Mouse (Mus musculus): ENCODE data around the gene Plch1. TPM values are rescaled to one million over a fixed set of nuclear protein-coding genes. Genes with fewer than 3 reads are reported as not detected.
A peak's percentile ranks its signal among the peaks of the same experiment; 100 is the strongest.

The Plch1 gene
- polyA plus RNA-seq, 1 experiment from 2014 or later, result 4.4 TPM

DNA sequence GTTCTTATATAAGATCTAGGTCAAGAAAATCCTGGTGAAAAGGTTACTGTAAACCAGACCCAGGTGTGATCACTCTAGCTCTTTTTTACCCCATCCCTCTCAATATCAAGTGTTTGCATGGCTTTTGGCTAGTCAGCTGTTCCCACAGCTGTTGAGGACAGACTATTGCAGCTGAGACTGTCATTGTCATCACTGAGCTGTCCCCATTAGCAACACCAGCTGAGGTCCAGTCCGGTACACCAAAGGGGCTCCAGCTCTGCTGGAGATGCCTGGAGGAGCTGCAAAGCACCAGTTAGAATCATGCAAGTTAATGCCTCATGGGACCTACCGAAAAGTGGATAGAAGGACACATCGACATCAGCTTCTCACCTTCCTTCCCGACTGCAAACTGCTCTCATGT is 206.5 kb downstream of the Plch1 start:
- no peak overlapping the region for H3K4me3 ChIP-seq (ENCODE audit: low read length)
- WGBS, result 65% methylated on average over 4 of the region's 4 CpGs
- no peak overlapping the region for H3K4me2 ChIP-seq (ENCODE audit: low read length)
- no peaks in the 10 kb centered on the region for H3K36me3 ChIP-seq (ENCODE audit: control insufficient read depth, insufficient read depth, low read length)
- H3K4me1 ChIP-seq (ENCODE audit: control insufficient read depth, insufficient read depth, low read depth, low read length), result no peaks in the 10 kb centered on the region
- no peak overlapping the region for H3K9ac ChIP-seq (ENCODE audit: low read depth, low read length)
- H3K27me3 ChIP-seq (replicated peaks; ENCODE audit: control insufficient read depth, insufficient read depth, low read length), result no peaks in the 10 kb centered on the region
- H3K27ac ChIP-seq (ENCODE audit: low read depth, low read length), result no peak overlapping the region
- H3K9me3 ChIP-seq (ENCODE audit: control insufficient read depth, low read length), result no peaks in the 10 kb centered on the region
- ATAC-seq, result no peak; the same call in 1 of the 2 replicates

DNA sequence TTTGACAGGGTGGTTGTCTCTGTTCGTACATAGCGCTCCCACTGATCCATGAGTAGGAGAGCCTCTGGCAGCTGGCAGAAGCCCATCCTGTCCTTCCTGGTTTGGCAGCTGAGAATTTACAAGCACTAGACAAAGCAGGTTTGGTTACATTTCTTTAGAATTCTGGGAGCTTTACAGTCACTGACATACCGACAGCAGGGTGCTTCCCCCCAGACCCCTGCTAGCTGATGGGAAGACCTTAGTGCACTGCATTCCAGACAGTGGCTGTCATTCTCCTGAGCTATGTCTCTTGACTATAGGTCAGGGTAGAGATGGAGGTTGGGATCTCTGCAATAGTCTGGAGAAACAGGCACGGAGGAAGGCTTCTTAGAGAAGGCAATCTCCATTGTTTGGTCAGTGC is 230.5 kb downstream of the Plch1 start:
- no peak overlapping the region for H3K4me3 ChIP-seq (ENCODE audit: low read length)
- no peaks in the 10 kb centered on the region for H3K27me3 ChIP-seq (replicated peaks; ENCODE audit: control insufficient read depth, insufficient read depth, low read length)
- no peaks in the 10 kb centered on the region for H3K4me1 ChIP-seq (ENCODE audit: control insufficient read depth, insufficient read depth, low read depth, low read length)
- WGBS, result 48% methylated on average over 4 of the region's 4 CpGs
- no peaks in the 10 kb centered on the region for H3K9me3 ChIP-seq (ENCODE audit: control insufficient read depth, low read length)
- H3K9ac ChIP-seq (ENCODE audit: low read depth, low read length), result no peak overlapping the region
- H3K4me2 ChIP-seq (ENCODE audit: low read length), result no peak overlapping the region
- H3K27ac ChIP-seq (ENCODE audit: low read depth, low read length), result no peak overlapping the region
- no peaks in the 10 kb centered on the region for H3K36me3 ChIP-seq (ENCODE audit: control insufficient read depth, insufficient read depth, low read length)
- ATAC-seq, result no peak

DNA sequence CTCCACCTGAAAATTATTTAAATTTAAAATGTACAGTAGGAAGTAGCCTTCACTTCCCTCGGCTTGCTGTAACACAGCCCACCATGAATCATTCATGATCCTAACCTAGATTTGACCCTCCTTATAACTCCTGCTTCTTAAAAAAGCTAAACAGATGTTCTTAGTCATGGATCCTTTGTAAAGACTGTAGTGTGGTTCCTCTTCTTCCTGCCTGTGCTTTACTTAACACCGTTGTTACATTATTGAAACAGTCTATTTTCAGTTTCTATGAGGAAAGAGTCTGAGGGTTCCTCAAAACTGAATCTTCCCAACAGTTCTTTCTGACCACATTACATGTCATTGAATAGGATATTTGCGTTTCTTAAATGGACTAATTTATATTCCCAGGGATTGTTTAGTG is 234.0 kb downstream of the Plch1 start:
- ATAC-seq, result no peak
- Histone ChIP-seq H3K9me3 (ENCODE audit: control insufficient read depth, low read length) (no peaks in the 10 kb centered on the region), H3K4me3 (ENCODE audit: low read length) (no peak overlapping the region), H3K4me1 (ENCODE audit: control insufficient read depth, insufficient read depth, low read depth, low read length) (no peaks in the 10 kb centered on the region), H3K36me3 (ENCODE audit: control insufficient read depth, insufficient read depth, low read length) (no peaks in the 10 kb centered on the region), H3K27me3 (replicated peaks; ENCODE audit: control insufficient read depth, insufficient read depth, low read length) (no peaks in the 10 kb centered on the region), H3K9ac (ENCODE audit: low read depth, low read length) (no peak overlapping the region), H3K4me2 (ENCODE audit: low read length) (no peak overlapping the region), H3K27ac (ENCODE audit: low read depth, low read length) (no peak overlapping the region)
- 73% methylated on average over 3 of the region's 3 CpGs for WGBS

DNA sequence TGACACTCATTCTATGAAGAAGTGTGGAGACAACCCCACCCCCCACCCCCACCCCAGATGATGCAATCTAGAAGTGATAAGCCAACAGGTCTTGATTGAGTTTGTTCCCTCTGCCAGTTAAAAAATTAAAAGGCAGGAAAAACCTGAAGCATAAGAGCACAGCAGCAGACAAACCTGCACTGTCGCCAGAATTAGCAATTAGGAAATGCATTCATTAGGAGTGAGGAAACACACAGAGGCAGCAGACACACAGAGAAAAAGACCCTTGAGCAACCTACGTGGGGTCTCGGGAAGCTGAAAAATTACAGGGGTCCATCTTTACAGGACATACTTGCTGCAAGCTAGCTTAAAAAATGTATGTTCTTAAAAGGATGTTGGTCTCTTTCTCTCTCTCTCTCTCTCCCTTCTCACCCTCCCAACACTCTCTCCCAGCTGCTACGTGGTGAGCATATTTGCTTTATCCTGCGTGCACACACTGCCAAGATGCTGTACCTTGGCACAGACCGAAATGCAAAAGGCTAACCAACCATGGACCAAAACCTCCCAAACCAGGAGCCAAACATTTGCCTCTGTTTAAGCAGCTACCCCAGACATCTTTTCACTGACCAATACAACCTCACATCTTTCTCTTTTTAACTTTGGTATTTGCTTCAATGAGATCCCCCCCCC is 234.6 kb downstream of the Plch1 start:
- 47% methylated on average over 6 of the region's 6 CpGs for WGBS
- no peak overlapping the region for H3K27ac ChIP-seq (ENCODE audit: low read depth, low read length)
- H3K4me1 ChIP-seq (ENCODE audit: control insufficient read depth, insufficient read depth, low read depth, low read length), result no peaks in the 10 kb centered on the region
- H3K9me3 ChIP-seq (ENCODE audit: control insufficient read depth, low read length), result no peaks in the 10 kb centered on the region
- H3K4me3 ChIP-seq (ENCODE audit: low read length), result no peak overlapping the region
- no peak overlapping the region for H3K9ac ChIP-seq (ENCODE audit: low read depth, low read length)
- no peaks in the 10 kb centered on the region for H3K27me3 ChIP-seq (replicated peaks; ENCODE audit: control insufficient read depth, insufficient read depth, low read length)
- peak; percentile 90 for ATAC-seq
- no peaks in the 10 kb centered on the region for H3K36me3 ChIP-seq (ENCODE audit: control insufficient read depth, insufficient read depth, low read length)
- H3K4me2 ChIP-seq (ENCODE audit: low read length), result no peak overlapping the region

Other genes starting within 250 kb of the Plch1 start
- gene E130311K13Rik, start 30.0 kb upstream of the Plch1 start, polyA plus RNA-seq (2015; fragmentation: Nextera tagmentation; extraction: Ambion mirVana), result 7.1 and 9.7 TPM in 2 replicates
- 20.4 and 21.8 TPM in 2 replicates for gene Slc33a1, start 65.3 kb upstream of the Plch1 start, polyA plus RNA-seq (2015; fragmentation: Nextera tagmentation; extraction: Ambion mirVana)
- gene Gmps, start 76.6 kb upstream of the Plch1 start, polyA plus RNA-seq (2015; fragmentation: Nextera tagmentation; extraction: Ambion mirVana), result 39.9 and 43.0 TPM in 2 replicates
- gene Vmn2r1, start 182.1 kb upstream of the Plch1 start, polyA plus RNA-seq (2015; fragmentation: Nextera tagmentation; extraction: Ambion mirVana), result 0.10 and 0.12 TPM in 2 replicates
- 0.05 and 0.08 TPM in 2 replicates for gene Vmn2r2, start 242.5 kb upstream of the Plch1 start, polyA plus RNA-seq (2015; fragmentation: Nextera tagmentation; extraction: Ambion mirVana)